Mouse (Mus musculus) spleen, postnatal 10 days (tissue): ENCODE measurements around the gene Gm17693.
"Not testable (repeated sequence)": the region's sequence is repeated elsewhere in the genome, so short reads cannot be mapped to it uniquely, and the experiment has no call there.

ENCODE experiments used
- DNase-seq, 2 experiments: peaks; one replicate each; pipeline ENCODE4 v3.0.0; 2021 to 2022; ENCODE audit warnings: low spot score in 2 of 2

The Gm17693 gene

DNA sequence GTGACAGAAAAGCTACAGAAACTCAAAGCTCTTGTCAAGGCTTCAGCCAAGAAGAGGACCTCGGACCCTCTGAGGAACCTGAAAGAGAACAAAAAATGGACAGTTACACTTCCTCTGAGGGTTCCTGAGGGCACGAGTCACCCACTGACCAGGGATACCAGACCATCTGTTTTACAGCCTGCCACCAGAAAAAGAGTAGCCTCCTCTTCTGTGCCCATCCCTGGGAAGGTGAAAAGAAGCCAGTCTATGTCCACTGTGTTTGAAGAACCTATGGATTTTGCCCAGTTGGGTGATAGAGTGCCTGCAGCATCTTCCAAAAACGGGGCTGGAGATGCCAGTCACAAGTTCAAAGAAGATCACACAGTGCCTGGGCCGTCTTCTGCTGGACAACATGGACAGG is at the start of gene Gm17693:
Gene Gm17693 (plus strand): TSS at position 301 of the 400 bp plus-strand sequence.
- DNase-seq, result not testable (repeated sequence)
